Mouse (Mus musculus) hindbrain, embryonic 12.5 days (tissue): ENCODE measurements around the gene Esr1. TPM values are rescaled to one million over a fixed set of nuclear protein-coding genes. Genes with fewer than 3 reads are reported as not detected.

Experiments used
- ATAC-seq: fragments of 200-750 bp; cut with Nextera tagmentation; 2 replicates; pipeline ENCODE4 v1.8.0; 2017; ENCODE audit warnings: moderate TSS enrichment; ENCODE audit not compliant: low FRiP score
- H3K27ac ChIP-seq: fragments of 300-500 bp; sonication (generic); 2 replicates; pipeline ENCODE4 v1.5.1; 2016; ENCODE audit warnings: mild to moderate bottlenecking
- H3K27me3 ChIP-seq: fragments of 300-500 bp; sonication (generic); 2 replicates; pipeline ENCODE4 v1.6.1; 2016; ENCODE audit warnings: mild to moderate bottlenecking
- H3K36me3 ChIP-seq: fragments of 300-500 bp; sonication (generic); 2 replicates; pipeline ENCODE4 v1.6.1; 2016; ENCODE audit warnings: mild to moderate bottlenecking
- H3K4me1 ChIP-seq: fragments of 300-500 bp; sonication (generic); 2 replicates; pipeline ENCODE4 v1.6.1; 2016
- H3K4me2 ChIP-seq: fragments of 300-500 bp; sonication (generic); replicated peaks from 2 replicates; pipeline ENCODE4 v1.6.1; 2016; ENCODE audit warnings: mild to moderate bottlenecking
- H3K4me3 ChIP-seq: fragments of 300-500 bp; sonication (generic); 2 replicates; pipeline ENCODE4 v1.5.1; 2016; ENCODE audit warnings: mild to moderate bottlenecking
- H3K9ac ChIP-seq: fragments of 300-500 bp; sonication (generic); 2 replicates; pipeline ENCODE4 v1.6.1; 2016; ENCODE audit warnings: mild to moderate bottlenecking, moderate library complexity
- H3K9me3 ChIP-seq: fragments of 300-500 bp; sonication (generic); replicated peaks from 2 replicates; pipeline ENCODE4 v1.6.1; 2016; ENCODE audit warnings: mild to moderate bottlenecking
- WGBS: fragments of 180-500 bp; shearing (Covaris S2); methylation state at CpG from one replicate; pipeline ENCODE4 v1.1.7; 2016; 5-methylcytosine and 5-hydroxymethylcytosine counted together
- polyA plus RNA-seq: library from polyadenylated mRNA; unstranded; fragments of >200 nt; fragmentation: Nextera tagmentation; extraction: Ambion mirVana; gene quantifications from 2 replicates; pipeline ENCODE4 v1.2.1, GENCODE M21; 2016

The Esr1 gene
- polyA plus RNA-seq, 1 experiment from 2014 or later: 0.10 TPM

- H3K27me3 ChIP-seq: no peaks in the 10 kb centered on the region
- WGBS: 86% methylated on average over 4 of the region's 4 CpGs
- H3K27ac ChIP-seq: no peak overlapping the region
- ATAC-seq: no peak
- no peak overlapping the region for H3K4me2 ChIP-seq
- no peaks in the 10 kb centered on the region for H3K4me1 ChIP-seq
- H3K9ac ChIP-seq: no peak overlapping the region
- H3K36me3 ChIP-seq: no peaks in the 10 kb centered on the region
- H3K9me3 ChIP-seq: no peaks in the 10 kb centered on the region
- no peak overlapping the region for H3K4me3 ChIP-seq
Observed at GRCm38 (mm10) chr10:4624581-4624980, 13.2 kb downstream of the Esr1 start.

- no peaks in the 10 kb centered on the region for H3K36me3 ChIP-seq
- WGBS: 75% methylated on average over 6 of the region's 6 CpGs
- ATAC-seq: no peak
Observed at GRCm38 (mm10) chr10:4625300-4625699, 13.9 kb downstream of the Esr1 start.

GRCm38 (mm10) chr10:4626432-4626831 lies 15.0 kb downstream of the Esr1 start:
- H3K9ac ChIP-seq: no peak overlapping the region
- H3K27me3 ChIP-seq: no peaks in the 10 kb centered on the region
- no peak overlapping the region for H3K4me2 ChIP-seq
- no peak overlapping the region for H3K4me3 ChIP-seq
- H3K36me3 ChIP-seq: no peaks in the 10 kb centered on the region
- no peak overlapping the region for H3K27ac ChIP-seq
- whole genome bisulfite sequencing: 81% methylated on average over 7 of the region's 7 CpGs
- no peaks in the 10 kb centered on the region for H3K9me3 ChIP-seq
- ATAC-seq: no peak
- no peaks in the 10 kb centered on the region for H3K4me1 ChIP-seq

More at GRCm38 (mm10) chr10:4625300-4625699, 13.9 kb downstream of the Esr1 start:
- H3K4me1 ChIP-seq: no peaks in the 10 kb centered on the region
- no peak overlapping the region for H3K9ac ChIP-seq
- no peaks in the 10 kb centered on the region for H3K27me3 ChIP-seq
- no peaks in the 10 kb centered on the region for H3K9me3 ChIP-seq
- no peak overlapping the region for H3K4me2 ChIP-seq
- H3K27ac ChIP-seq: no peak overlapping the region
- H3K4me3 ChIP-seq: no peak overlapping the region

- no peak overlapping the region for H3K9ac ChIP-seq
- H3K9me3 ChIP-seq: no peaks in the 10 kb centered on the region
- WGBS: 89% methylated on average over 8 of the region's 8 CpGs
- no peak overlapping the region for H3K4me3 ChIP-seq
- no peak for ATAC-seq
- no peaks in the 10 kb centered on the region for H3K4me1 ChIP-seq
- H3K36me3 ChIP-seq: no peaks in the 10 kb centered on the region
- H3K27me3 ChIP-seq: no peaks in the 10 kb centered on the region
- no peak overlapping the region for H3K4me2 ChIP-seq
- no peak overlapping the region for H3K27ac ChIP-seq
Observed at GRCm38 (mm10) chr10:4626996-4627395, 15.6 kb downstream of the Esr1 start.

- H3K27me3 ChIP-seq: no peaks in the 10 kb centered on the region
- no peak overlapping the region for H3K4me3 ChIP-seq
- H3K36me3 ChIP-seq: no peaks in the 10 kb centered on the region
- H3K9me3 ChIP-seq: no peaks in the 10 kb centered on the region
- H3K27ac ChIP-seq: no peak overlapping the region
- 88% methylated on average over 9 of the region's 9 CpGs for WGBS
- ATAC-seq: no peak
- no peak overlapping the region for H3K4me2 ChIP-seq
- H3K4me1 ChIP-seq: no peaks in the 10 kb centered on the region
- no peak overlapping the region for H3K9ac ChIP-seq
Observed at GRCm38 (mm10) chr10:4627415-4627814, 16.0 kb downstream of the Esr1 start.

GRCm38 (mm10) chr10:4629314-4629713 lies 17.9 kb downstream of the Esr1 start:
- ATAC-seq: no peak
- H3K4me1 ChIP-seq: no peaks in the 10 kb centered on the region
- no peaks in the 10 kb centered on the region for H3K36me3 ChIP-seq
- no peak overlapping the region for H3K4me2 ChIP-seq
- no peak overlapping the region for H3K9ac ChIP-seq
- H3K27me3 ChIP-seq: no peaks in the 10 kb centered on the region
- H3K9me3 ChIP-seq: no peaks in the 10 kb centered on the region
- no peak overlapping the region for H3K4me3 ChIP-seq
- H3K27ac ChIP-seq: no peak overlapping the region

- Histone ChIP-seq H3K9me3 (no peaks in the 10 kb centered on the region), H3K27me3 (no peaks in the 10 kb centered on the region), H3K4me2 (no peak overlapping the region), H3K4me3 (no peak overlapping the region), H3K9ac (no peak overlapping the region), H3K4me1 (no peaks in the 10 kb centered on the region), H3K27ac (no peak overlapping the region), H3K36me3 (no peaks in the 10 kb centered on the region)
- WGBS: 78% methylated on average over 11 of the region's 11 CpGs
- ATAC-seq: no peak
Observed at GRCm38 (mm10) chr10:4632211-4632704, 20.9 kb downstream of the Esr1 start.

- no peak overlapping the region for H3K27ac ChIP-seq
- H3K4me1 ChIP-seq: no peaks in the 10 kb centered on the region
- 76% methylated on average over 14 of the region's 14 CpGs for WGBS
- no peaks in the 10 kb centered on the region for H3K36me3 ChIP-seq
- H3K4me3 ChIP-seq: no peak overlapping the region
- H3K9me3 ChIP-seq: no peaks in the 10 kb centered on the region
- no peaks in the 10 kb centered on the region for H3K27me3 ChIP-seq
- ATAC-seq: no peak
- H3K9ac ChIP-seq: no peak overlapping the region
- no peak overlapping the region for H3K4me2 ChIP-seq
Observed at GRCm38 (mm10) chr10:4633287-4634030, 22.1 kb downstream of the Esr1 start.

- Histone ChIP-seq H3K9ac (no peak overlapping the region), H3K4me1 (no peaks in the 10 kb centered on the region), H3K27ac (no peak overlapping the region), H3K9me3 (no peaks in the 10 kb centered on the region), H3K4me3 (no peak overlapping the region), H3K36me3 (no peaks in the 10 kb centered on the region), H3K4me2 (no peak overlapping the region), H3K27me3 (no peaks in the 10 kb centered on the region)
- WGBS: 84% methylated on average over 6 of the region's 6 CpGs
- ATAC-seq: no peak
Observed at GRCm38 (mm10) chr10:4635740-4636139, 24.3 kb downstream of the Esr1 start.

GRCm38 (mm10) chr10:4646074-4646473 lies 34.7 kb downstream of the Esr1 start:
- ATAC-seq: no peak
- H3K27ac ChIP-seq: no peak overlapping the region
- H3K4me1 ChIP-seq: no peaks in the 10 kb centered on the region
- H3K4me3 ChIP-seq: no peak overlapping the region
- no peaks in the 10 kb centered on the region for H3K9me3 ChIP-seq
- no peaks in the 10 kb centered on the region for H3K36me3 ChIP-seq
- no peaks in the 10 kb centered on the region for H3K27me3 ChIP-seq
- WGBS: 92% methylated on average over 7 of the region's 7 CpGs
- H3K4me2 ChIP-seq: no peak overlapping the region
- no peak overlapping the region for H3K9ac ChIP-seq

GRCm38 (mm10) chr10:4646851-4647250 lies 35.5 kb downstream of the Esr1 start:
- H3K27ac ChIP-seq: no peak overlapping the region
- H3K4me1 ChIP-seq: no peaks in the 10 kb centered on the region
- H3K4me3 ChIP-seq: no peak overlapping the region
- no peak overlapping the region for H3K4me2 ChIP-seq
- no peaks in the 10 kb centered on the region for H3K9me3 ChIP-seq
- no peaks in the 10 kb centered on the region for H3K27me3 ChIP-seq
- H3K9ac ChIP-seq: no peak overlapping the region
- WGBS: 90% methylated on average over 9 of the region's 9 CpGs
- H3K36me3 ChIP-seq: no peaks in the 10 kb centered on the region
- no peak for ATAC-seq

- no peak for ATAC-seq
- no peaks in the 10 kb centered on the region for H3K9me3 ChIP-seq
Observed at GRCm38 (mm10) chr10:4665380-4665779, 54.0 kb downstream of the Esr1 start.

GRCm38 (mm10) chr10:4667006-4667405 lies 55.6 kb downstream of the Esr1 start:
- Histone ChIP-seq H3K36me3 (no peaks in the 10 kb centered on the region), H3K4me2 (no peak overlapping the region), H3K27me3 (no peaks in the 10 kb centered on the region), H3K4me1 (no peaks in the 10 kb centered on the region), H3K9me3 (no peaks in the 10 kb centered on the region), H3K9ac (no peak overlapping the region), H3K27ac (no peak overlapping the region), H3K4me3 (no peak overlapping the region)
- ATAC-seq: no peak
- WGBS: 89% methylated on average over 2 of the region's 2 CpGs

More at GRCm38 (mm10) chr10:4665380-4665779, 54.0 kb downstream of the Esr1 start:
- H3K4me3 ChIP-seq: no peak overlapping the region
- no peak overlapping the region for H3K4me2 ChIP-seq
- H3K27me3 ChIP-seq: no peaks in the 10 kb centered on the region
- H3K4me1 ChIP-seq: no peaks in the 10 kb centered on the region
- WGBS: 85% methylated on average over 5 of the region's 5 CpGs
- no peak overlapping the region for H3K27ac ChIP-seq
- no peaks in the 10 kb centered on the region for H3K36me3 ChIP-seq
- H3K9ac ChIP-seq: no peak overlapping the region
